Mouse (Mus musculus): ENCODE data around the gene Efcc1. TPM values are rescaled to one million over a fixed set of nuclear protein-coding genes. Genes with fewer than 3 reads are reported as not detected.

The Efcc1 gene
- total RNA-seq (2021) = 1 to 10 TPM in 1 of 2 experiments, under 1 TPM in 1; 0.95 to 1.4 TPM

DNA sequence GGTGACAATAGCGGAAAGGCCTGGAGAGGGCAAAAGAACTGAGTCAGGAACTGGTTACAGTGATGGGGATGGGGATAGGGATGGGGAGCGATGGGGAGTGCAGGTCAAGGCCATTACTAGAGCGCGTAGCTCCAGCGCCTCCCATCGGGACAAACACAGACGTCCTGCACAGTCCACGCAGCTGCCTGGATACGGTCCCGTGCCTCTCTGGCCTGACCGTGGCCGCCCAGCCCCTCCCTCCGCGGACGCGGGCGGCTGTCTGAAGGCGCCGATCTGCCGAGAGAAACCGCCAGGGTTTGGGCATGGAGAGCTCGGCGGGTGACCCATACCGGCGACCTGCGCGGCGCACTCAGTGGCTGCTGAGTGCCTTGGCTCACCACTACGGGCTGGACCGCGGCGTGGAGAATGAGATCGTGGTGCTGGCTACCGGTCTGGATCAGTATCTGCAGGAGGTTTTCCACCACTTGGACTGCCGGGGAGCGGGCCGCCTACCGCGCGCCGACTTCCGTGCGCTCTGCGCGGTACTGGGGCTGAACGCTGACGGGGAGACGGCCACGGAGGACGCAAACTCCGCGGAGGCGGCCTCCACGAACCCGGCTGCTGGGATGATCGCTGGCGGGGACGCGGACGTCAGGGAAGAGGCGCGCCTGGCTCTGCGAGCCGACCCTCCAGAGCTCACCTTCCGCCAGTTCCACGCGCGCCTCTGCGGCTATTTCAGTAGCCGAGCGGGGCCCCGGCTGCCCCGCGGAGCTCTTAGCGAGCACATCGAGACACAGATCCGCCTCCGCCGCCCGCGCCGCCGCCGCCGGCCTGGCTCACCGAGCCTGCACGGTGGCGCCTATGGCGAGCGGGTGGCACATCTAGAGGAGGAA is at the start of gene Efcc1:
Efcc1 (plus strand) TSS at position 279 of the 872 bp plus-strand sequence.
- DNase-seq (ENCODE audit: low spot score) = peak; percentile 63
- intact Hi-C loops (cut with DNase I) = loop anchor here (2.0 kb wide), 1 partner anchor 24 kb away; no protein-coding TSS in a partner anchor

DNA sequence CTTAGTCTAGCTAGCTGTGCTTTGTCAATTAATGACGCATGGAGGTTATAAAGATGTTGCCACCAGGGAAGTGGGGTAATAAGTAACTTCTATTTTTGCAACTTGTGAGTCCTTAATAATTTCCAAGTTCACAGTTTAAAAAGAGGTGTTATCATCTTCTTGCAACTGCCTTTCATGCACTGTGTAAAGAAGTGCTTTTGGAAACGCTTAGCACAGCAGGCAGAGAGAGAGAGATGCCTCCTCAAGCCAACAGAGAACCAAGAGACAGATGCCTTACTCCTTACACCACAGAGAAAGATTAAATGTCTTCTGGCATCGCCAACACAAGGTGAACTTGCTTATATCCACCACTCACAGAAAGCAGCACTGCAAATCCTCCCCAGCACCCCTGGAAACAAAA is 34.7 kb upstream of the Efcc1 start:
- no peak for DNase-seq (ENCODE audit: low spot score)
- intact Hi-C loops (cut with DNase I) = no loop called here

DNA sequence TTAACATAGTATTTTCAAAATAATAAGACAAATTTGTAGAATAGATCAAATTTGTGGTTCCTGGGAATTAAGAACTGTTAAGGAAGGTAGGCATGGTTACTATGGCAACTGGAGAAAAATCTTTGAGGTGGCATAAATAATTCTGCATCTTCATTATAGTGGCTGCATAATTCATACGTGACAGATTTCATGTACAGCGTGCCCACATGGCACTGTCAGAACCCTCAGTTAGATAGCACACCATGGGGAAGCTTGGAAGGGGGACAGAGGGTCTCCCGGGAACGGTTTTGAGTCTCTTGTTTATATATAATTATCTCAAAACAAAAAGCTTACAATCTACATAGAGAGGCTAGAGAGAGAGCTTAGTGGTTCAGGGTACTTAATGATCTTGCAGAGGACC is 34.1 kb upstream of the Efcc1 start:
- DNase-seq (ENCODE audit: low spot score) = no peak
- intact Hi-C loops (cut with DNase I) = no loop called here

DNA sequence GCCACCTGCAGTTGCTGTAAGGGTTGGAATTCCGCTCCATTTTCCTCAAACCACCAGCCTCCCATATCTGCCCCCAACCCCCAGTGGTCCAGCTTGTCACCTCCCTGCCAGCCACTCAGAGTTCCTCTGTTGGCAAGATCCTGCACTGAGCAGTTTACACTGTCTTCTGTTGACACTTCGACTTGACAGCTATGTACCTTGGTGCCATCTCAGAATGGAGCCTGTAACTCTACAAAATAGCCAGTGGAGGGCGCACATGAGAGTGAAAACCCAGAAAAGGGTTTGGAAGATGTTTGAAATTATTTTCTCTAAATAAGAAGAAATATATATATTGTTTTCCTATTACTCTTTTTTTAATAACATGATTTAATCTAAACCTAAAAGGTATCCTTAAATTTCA is 24.4 kb upstream of the Efcc1 start:
- intact Hi-C loops (cut with DNase I) = loop anchor here (2.0 kb wide), 1 partner anchor 25 kb away; the partner anchor contains the start of gene Efcc1
- DNase-seq (ENCODE audit: low spot score) = no peak

- intact Hi-C loops (cut with DNase I) = no loop called here
- DNase-seq (ENCODE audit: low spot score) = no peak
Measured at GRCm38 (mm10) chr6:87712311-87712710, 18.4 kb upstream of the Efcc1 start.

- intact Hi-C loops (cut with DNase I) = no loop called here
- DNase-seq (ENCODE audit: low spot score) = no peak
Measured at GRCm38 (mm10) chr6:87714091-87714490, 16.6 kb upstream of the Efcc1 start.

GRCm38 (mm10) chr6:87722631-87723030 is 8.0 kb upstream of the Efcc1 start:
- intact Hi-C loops (cut with DNase I) = no loop called here
- peak; percentile 17 for DNase-seq (ENCODE audit: low spot score)

DNA sequence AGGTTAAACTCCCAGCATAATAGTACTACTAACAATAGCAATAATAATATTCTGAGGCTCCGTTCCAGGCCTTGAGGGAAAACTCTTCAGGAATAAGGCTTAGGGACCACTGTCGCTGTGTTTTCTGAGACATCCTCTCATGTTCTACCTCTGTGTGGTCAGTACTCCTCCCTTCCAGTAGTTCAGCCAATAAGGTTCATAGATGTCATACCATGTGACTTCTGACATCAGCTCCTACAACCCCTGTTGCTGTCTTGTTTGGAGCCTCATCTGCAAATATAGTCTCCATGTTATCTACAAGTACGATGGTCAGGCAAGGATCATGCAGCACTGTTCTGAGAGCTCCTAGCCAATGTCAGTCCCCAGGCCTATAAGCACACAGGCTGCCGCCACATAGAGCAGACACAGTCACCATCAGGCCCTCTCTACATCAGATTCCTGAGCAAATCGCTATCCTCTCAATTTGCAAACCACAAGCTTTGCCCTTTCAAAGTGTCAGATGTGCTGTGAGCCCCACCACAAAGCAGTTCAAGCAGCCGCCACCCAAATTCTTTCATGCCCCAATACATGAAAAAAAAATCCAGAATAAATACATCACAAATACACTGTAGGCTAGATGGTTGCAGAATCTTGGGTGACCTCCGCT is 5.3 kb upstream of the Efcc1 start:
- intact Hi-C loops (cut with DNase I) = no loop called here
- no peak for DNase-seq (ENCODE audit: low spot score)

GRCm38 (mm10) chr6:87728102-87728501 is 2.6 kb upstream of the Efcc1 start:
- intact Hi-C loops (cut with DNase I) = no loop called here
- DNase-seq (ENCODE audit: low spot score) = no peak

DNA sequence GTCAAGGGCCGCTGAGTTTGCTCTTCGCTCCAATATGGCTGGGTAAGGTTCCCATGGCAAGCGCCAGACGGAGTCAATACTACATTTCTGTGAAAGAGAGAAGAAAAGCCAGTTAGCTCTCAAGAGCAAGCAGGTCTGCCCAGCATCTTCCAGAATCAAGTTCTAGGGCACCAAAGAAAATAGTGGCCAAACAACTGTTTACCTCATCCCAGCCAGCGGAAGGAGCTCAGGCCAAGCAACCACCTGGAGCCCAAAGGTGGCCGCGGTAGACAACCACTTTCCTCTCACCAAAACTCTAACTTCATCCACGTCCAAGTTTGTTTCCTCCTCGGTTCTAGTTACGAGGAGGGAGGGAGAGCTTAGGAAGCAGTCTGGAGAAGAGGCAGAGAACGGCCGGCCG is 528 bp upstream of the Efcc1 start:
- intact Hi-C loops (cut with DNase I) = loop anchor here (2.0 kb wide), 1 partner anchor 23 kb away; no protein-coding TSS in a partner anchor
- no peak for DNase-seq (ENCODE audit: low spot score)

DNA sequence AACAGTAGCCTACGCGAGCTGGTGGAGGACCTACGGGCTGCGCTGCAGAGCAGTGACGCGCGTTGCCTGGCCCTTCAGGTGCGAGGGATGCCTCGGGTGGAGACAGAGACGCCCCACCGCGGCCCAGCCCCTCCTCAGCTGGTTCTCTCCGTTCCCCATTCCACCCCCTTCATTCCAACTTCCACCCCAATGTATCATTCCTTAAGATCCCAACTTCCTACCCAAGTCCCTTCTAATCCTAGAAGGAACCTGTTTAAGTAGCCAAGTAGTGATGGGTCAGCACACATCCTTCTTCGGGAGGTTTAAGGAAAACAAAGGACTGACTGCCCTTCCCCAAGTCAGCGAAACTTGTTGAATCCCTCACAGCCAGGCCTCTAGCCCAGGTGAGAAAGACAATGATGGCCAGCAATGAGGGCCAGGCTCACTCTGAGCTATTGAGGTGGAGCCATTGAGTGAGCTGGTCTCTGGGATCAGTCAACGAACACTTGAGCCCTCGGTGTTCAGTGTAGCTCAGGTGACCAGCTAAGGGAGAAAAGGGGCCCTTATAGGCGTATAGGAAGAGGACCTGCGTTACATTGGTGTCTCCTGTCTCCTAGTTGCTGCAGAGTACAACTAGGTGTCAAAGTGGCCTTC is 910 bp downstream of the Efcc1 start:
- DNase-seq (ENCODE audit: low spot score) = no peak
- intact Hi-C loops (cut with DNase I) = loop anchor here (2.0 kb wide), 1 partner anchor 25 kb away; no protein-coding TSS in a partner anchor

DNA sequence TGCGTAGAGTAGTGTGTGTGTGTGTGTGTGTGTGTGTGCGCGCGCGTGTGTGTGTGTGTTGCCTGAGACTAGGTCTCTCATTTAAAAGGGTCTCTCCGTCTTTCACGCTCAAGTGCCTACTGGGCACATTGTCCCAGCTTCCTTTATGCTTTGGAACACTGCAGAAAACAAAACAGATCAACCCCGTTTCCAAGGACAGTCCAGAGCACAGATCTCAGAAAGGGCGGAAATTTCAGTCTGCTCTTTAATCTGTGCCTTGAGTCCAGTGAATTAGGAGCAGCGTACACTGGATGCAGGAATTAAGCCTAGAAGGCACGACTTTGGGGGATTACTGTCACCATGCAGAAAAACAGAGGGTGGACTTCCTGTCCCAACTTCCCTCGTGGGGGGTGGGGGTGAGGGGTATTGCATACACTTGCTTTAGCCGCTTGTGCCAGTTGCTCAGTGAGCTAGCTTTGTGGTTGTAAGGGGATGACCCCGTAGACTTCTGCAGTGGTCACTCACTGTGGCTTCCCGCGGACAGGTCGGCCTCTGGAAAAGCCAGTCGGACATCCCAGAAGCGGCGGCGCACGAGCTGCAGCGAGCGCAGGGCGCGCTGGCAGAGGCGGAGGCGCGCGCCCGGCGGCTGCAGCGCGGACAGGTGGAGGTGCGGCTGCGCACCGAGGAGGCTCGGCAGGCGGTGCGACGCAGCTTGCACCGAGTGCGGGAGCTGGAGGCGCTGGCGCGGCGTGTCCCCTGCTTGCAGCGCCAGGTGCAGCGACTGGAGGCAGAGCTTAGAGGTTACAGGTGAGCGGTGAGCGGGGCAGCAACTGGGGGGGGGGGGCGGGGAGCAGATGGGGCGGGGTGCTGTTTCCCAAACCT is 1.7 kb downstream of the Efcc1 start:
- no peak for DNase-seq (ENCODE audit: low spot score)
- intact Hi-C loops (cut with DNase I) = no loop called here

DNA sequence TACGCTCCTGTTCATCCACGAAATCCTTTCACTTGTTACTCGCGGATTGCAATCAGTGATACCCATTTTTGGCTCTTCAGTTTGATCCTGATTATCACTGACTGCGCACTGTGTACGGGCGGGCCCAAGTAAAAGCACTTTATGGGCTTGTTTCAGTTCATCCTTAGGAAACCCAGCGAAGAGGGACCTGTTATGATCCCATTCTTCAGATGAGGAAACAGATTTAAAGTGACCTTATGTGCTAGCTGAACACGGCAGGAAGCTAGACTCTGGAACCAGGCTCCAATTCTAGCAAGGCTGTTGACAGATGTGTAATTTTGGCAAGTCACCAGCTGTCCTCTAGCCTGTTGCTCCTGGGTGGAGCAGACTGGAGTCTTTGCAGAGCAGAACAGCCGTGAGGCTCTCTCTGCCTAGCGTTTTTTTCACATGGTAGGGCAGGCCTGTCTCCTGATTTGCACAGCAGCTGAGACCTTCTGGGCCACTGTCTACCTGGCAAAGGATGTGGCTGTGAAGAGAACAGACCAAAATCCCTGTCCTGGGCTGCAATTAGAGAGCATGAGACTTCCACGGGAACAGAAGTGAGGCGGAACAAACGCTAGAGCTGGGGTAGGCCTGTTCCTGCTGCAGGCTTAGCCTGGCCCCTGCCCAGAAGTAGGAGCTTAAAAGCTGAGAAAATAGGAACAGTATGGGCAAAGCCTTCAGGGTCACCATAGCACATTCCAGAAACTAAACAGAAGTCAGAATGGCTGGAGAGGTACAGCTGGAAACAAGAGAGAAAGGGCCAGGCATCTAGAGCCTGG is 2.7 kb downstream of the Efcc1 start:
- intact Hi-C loops (cut with DNase I) = no loop called here
- DNase-seq (ENCODE audit: low spot score) = peak; percentile 19

GRCm38 (mm10) chr6:87734136-87734535 is 3.5 kb downstream of the Efcc1 start:
- intact Hi-C loops (cut with DNase I) = no loop called here
- DNase-seq (ENCODE audit: low spot score) = no peak

DNA sequence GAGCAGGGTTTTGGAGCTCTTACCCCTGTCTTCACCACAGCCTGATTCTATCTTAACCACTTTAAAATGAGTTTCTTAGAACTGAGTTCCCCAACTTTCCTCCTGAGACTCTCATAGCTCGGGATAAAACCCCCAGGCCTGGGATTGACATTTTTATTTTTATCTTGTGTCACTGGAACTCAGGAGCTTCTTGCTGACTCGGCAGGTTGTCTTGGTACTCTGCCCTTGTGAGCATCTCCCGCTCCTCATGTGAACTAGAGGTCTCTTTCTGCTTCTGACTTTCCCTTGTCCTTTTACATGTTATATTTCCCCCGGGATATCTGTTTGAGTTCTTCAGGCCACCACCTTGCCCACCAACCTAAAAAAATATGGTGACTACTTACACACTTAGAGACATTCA is 6.3 kb downstream of the Efcc1 start:
- DNase-seq (ENCODE audit: low spot score) = no peak
- intact Hi-C loops (cut with DNase I) = no loop called here

GRCm38 (mm10) chr6:87737921-87738626 is 7.4 kb downstream of the Efcc1 start:
- intact Hi-C loops (cut with DNase I) = no loop called here
- DNase-seq (ENCODE audit: low spot score) = no peak

- intact Hi-C loops (cut with DNase I) = no loop called here
- DNase-seq (ENCODE audit: low spot score) = no peak
Measured at GRCm38 (mm10) chr6:87739898-87740297, 9.2 kb downstream of the Efcc1 start.

GRCm38 (mm10) chr6:87740496-87740895 is 9.8 kb downstream of the Efcc1 start:
- DNase-seq (ENCODE audit: low spot score) = no peak
- intact Hi-C loops (cut with DNase I) = no loop called here

All from heart, postnatal 25 days (tissue).